Mouse (Mus musculus) ZHBTc4 (cell line): ENCODE data around the gene Cptp.

Source experiments
- DNase-seq: peaks from one replicate; pipeline ENCODE4 v3.0.0-alpha.2; 2011; ENCODE audit warnings: low read depth, low spot score

The Cptp gene

GRCm38 (mm10) chr4:155869317-155870033 lies at the start of gene Cptp, which contains the start of gene Ints11:
TSS of gene Cptp (minus strand) at chr4:155869440.
TSS of gene Ints11 (plus strand) at chr4:155869546.
- peak; percentile 98 for DNase-seq

DNA sequence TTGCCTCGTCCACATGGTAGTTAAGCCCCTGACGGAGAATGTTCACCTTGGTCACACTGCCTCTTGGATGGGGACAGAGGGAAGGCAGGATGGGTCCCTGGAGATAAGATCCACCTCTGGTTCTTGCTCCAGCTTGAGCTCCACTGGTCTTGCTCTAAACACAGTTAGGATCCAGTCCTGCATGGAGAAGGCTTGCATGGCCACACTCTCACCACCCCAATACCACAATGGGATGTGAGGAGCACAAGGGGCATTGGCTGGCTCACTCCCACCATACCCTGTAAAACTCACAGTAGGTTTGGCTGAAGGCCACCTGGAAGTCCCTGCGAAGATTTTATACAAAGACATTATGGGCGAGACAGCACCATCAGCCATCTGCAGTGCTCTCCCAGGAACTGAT lies 39.5 kb upstream of the Cptp start:
- DNase-seq: no peak

GRCm38 (mm10) chr4:155908281-155908680 lies 39.0 kb upstream of the Cptp start:
- DNase-seq: no peak

- no peak for DNase-seq
Observed at GRCm38 (mm10) chr4:155907003-155907402, 37.8 kb upstream of the Cptp start.

GRCm38 (mm10) chr4:155906125-155906524 lies 36.9 kb upstream of the Cptp start:
- no peak for DNase-seq

- DNase-seq: no peak
Observed at GRCm38 (mm10) chr4:155905634-155906033, 36.4 kb upstream of the Cptp start.

DNA sequence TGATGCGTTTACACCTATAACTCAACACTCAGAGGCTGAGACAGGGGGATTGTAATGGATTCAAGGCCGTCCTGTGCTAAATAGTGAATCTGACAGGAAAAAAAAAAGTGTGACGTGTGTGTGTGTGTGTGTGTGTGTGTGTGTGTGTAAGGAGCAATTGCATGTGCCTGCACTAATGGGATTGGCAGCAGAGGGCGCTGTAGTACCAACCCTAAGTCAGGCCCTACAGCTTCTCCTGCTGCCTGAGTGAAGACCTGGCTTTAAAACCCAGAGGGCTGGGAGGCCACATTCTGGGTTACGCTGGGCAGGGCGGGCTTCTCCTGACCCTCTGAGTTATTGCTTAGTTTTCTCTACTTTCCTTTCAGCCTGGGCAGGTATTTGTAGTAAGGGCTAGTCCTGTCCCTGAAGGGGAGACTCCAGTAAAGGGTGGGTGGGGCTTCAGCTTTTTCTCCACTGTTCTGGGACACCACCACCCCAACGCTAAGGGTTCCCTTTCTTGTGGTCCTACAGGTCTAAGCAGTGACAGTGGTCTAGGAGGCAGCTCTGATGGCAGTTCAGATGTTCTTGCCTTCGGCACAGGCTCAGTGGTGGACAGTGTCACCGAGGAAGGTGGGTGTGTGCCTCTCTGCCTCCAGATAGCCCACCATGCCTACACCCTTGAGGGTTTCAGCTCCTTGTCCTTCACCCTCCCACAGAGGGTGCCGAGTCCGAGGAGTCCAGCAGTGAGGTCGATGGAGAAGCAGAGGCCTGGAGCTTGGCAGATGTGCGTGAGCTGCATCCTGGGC lies 35.3 kb upstream of the Cptp start:
- DNase-seq: peak; percentile 86

DNA sequence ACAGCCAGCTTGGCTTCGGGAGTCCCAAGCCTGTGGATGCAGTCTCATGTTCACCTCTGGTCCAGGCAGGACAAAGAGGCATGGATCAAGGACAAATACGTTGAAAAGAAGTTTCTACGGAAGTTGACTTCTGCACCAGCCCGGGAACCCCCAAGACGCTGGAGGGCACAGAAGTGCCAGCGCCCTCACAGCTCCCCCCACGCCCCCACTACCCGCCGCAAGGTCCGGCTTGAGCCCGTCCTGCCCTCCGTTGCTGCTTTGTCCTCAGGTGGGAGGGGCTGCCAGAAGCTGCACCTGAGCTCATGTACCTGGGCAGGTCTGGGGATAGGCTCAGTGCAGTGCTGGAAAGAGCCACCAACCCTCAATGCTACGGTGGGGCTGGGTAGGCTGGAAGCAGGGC lies 34.0 kb upstream of the Cptp start:
- DNase-seq: no peak

- no peak for DNase-seq
Observed at GRCm38 (mm10) chr4:155901205-155901604, 32.0 kb upstream of the Cptp start.

- DNase-seq: no peak
Observed at GRCm38 (mm10) chr4:155899355-155899754, 30.1 kb upstream of the Cptp start.

GRCm38 (mm10) chr4:155898318-155898717 lies 29.1 kb upstream of the Cptp start:
- DNase-seq: no peak

DNA sequence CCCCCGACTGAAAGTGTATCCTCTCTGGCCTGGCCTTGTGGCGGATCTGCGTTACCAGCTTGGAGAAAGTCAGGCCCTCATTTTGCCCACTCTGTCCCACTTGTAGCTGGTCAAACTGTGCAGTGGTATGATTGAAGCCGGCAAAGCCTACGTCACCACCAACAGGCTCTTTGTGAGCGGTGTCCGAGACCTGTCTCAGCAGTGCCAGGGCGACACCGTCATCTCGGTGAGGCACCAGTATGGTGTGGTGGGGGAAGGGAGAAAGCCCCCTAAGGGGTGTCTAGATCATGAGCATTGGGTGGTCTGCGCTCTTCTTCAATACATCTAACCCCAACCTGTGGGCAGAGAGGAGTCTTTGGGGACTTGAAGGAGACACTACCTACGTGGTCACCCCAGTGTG lies 27.2 kb upstream of the Cptp start:
- no peak for DNase-seq

DNA sequence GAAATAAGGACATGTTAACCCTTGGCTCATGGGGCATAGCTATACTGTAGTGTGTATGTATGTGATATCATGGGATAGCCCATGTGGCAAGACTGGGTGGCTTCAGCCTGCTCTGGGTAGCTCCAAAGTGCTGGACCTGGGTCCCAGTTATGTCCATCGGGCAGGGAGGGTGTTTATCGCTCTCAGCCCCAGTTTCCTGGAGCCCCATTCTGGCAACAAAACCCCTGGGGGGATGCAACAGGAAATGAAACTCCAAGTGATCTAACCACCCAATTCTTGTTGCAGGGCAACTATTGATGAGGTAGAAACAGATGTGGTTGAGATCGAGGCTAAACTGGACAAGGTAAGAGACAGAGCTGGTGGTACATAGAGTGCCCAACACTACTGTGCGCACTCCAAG lies 26.6 kb upstream of the Cptp start:
- no peak for DNase-seq

GRCm38 (mm10) chr4:155895216-155895615 lies 26.0 kb upstream of the Cptp start:
- DNase-seq: peak; percentile 55

DNA sequence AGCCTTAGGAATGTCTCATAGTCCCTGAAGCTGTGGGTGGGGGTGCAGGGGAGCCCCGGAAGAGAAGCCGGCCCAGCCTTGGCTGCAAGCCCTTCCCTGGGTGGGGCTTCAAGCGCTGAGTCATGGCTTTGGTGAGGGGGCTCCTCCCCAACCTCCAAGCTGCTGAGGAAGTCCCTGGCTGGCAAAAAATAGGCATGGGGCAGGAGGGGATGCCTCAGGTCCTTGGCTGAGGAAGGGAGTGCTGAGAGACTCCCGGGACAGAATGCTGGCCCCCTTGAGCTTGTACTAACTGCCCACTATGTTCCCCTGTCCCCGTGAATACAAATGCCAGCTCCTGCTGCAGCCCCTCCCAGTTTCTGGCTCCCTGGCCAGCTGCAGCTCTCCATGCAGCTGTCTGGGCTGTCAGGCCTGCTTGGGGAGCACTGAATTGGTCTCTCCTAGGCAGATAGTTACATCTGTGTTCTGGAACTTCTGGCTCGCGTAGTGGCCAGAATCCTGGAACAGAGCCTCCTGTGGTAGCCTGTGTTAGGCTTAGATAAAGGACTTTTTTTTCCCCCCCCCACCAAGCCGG lies 25.2 kb upstream of the Cptp start:
- peak; percentile 23 for DNase-seq

GRCm38 (mm10) chr4:155893212-155893690 lies 24.0 kb upstream of the Cptp start:
- no peak for DNase-seq

- DNase-seq: peak; percentile 21
Observed at GRCm38 (mm10) chr4:155892438-155893211, 23.4 kb upstream of the Cptp start.

DNA sequence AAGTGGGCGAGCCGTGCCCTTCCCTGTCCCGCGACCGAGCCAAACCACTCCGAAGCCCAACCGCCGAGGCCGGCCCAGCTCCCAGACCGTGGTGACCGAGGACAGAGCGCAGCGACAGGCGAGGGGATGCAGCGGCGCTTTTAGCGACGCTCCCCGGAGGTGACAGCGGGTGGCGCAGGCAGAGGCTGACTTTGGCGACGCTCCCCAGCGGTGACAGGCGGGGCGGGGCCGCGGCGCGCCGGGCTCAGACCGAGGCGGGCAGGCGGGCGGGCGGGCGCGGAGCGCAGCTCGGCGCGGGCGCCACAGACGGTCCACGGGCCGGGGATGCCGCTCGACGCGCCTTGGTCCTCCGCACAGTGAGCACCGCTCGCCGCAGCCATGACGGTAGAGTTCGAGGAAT lies 22.8 kb upstream of the Cptp start:
- DNase-seq: peak; percentile 90

- DNase-seq: peak; percentile 98
Observed at GRCm38 (mm10) chr4:155891551-155892001, 22.3 kb upstream of the Cptp start, which contains the start of the genes Pusl1 and Acap3. TSS of gene Pusl1 (minus strand) at chr4:155891781. TSS of gene Acap3 (plus strand) at chr4:155891822.

GRCm38 (mm10) chr4:155891011-155891471 lies 21.8 kb upstream of the Cptp start:
- no peak for DNase-seq

- no peak for DNase-seq
Observed at GRCm38 (mm10) chr4:155889316-155889715, 20.1 kb upstream of the Cptp start.
